Mouse (Mus musculus) embryo, embryonic 11.5 days (tissue): ENCODE data around the gene Hint1.

Experiments used
- DNase-seq: peaks from one replicate; pipeline ENCODE4 v3.0.0-alpha.2; 2012; ENCODE audit warnings: low read depth, low spot score

The Hint1 gene

GRCm38 (mm10) chr11:54861471-54862420, 4.4 kb upstream of the Hint1 start:
- DNase-seq = no peak

- DNase-seq = no peak
Measured at GRCm38 (mm10) chr11:54862621-54863520, 3.3 kb upstream of the Hint1 start.

GRCm38 (mm10) chr11:54865330-54866085, 675 bp upstream of the Hint1 start:
- no peak for DNase-seq

- DNase-seq = no peak
Measured at GRCm38 (mm10) chr11:54867049-54867385, 834 bp downstream of the Hint1 start.

- DNase-seq = no peak
Measured at GRCm38 (mm10) chr11:54867903-54868434, 1.8 kb downstream of the Hint1 start.

- no peak for DNase-seq
Measured at GRCm38 (mm10) chr11:54868445-54868844, 2.3 kb downstream of the Hint1 start.

GRCm38 (mm10) chr11:54869318-54869717, 3.1 kb downstream of the Hint1 start:
- DNase-seq = no peak

GRCm38 (mm10) chr11:54871831-54872537, 5.8 kb downstream of the Hint1 start:
- DNase-seq = no peak

- DNase-seq = no peak
Measured at GRCm38 (mm10) chr11:54876031-54876430, 9.8 kb downstream of the Hint1 start.

- no peak for DNase-seq
Measured at GRCm38 (mm10) chr11:54878893-54879292, 12.7 kb downstream of the Hint1 start.

GRCm38 (mm10) chr11:54879434-54879833, 13.3 kb downstream of the Hint1 start:
- DNase-seq = no peak

GRCm38 (mm10) chr11:54879922-54880321, 13.7 kb downstream of the Hint1 start:
- DNase-seq = no peak

- DNase-seq = no peak
Measured at GRCm38 (mm10) chr11:54881051-54881474, 14.9 kb downstream of the Hint1 start.

- no peak for DNase-seq
Measured at GRCm38 (mm10) chr11:54882671-54883070, 16.5 kb downstream of the Hint1 start.

- DNase-seq = no peak
Measured at GRCm38 (mm10) chr11:54884197-54884828, 18.1 kb downstream of the Hint1 start.

- DNase-seq = no peak
Measured at GRCm38 (mm10) chr11:54884937-54885336, 18.8 kb downstream of the Hint1 start.

GRCm38 (mm10) chr11:54885406-54885805, 19.2 kb downstream of the Hint1 start:
- DNase-seq = no peak

- DNase-seq = no peak
Measured at GRCm38 (mm10) chr11:54887927-54888326, 21.7 kb downstream of the Hint1 start.

- no peak for DNase-seq
Measured at GRCm38 (mm10) chr11:54891341-54891740, 25.2 kb downstream of the Hint1 start.

- no peak for DNase-seq
Measured at GRCm38 (mm10) chr11:54892091-54892490, 25.9 kb downstream of the Hint1 start.
